Mouse (Mus musculus) left cerebral cortex, postnatal 14 days (tissue): ENCODE results near the gene Chd3. TPM values are rescaled to one million over a fixed set of nuclear protein-coding genes. Genes with fewer than 3 reads are reported as not detected.
"Not testable (repeated sequence)": the region's sequence is repeated elsewhere in the genome, so short reads cannot be mapped to it uniquely, and the experiment has no call there.

ENCODE experiments used
- DNase-seq, 2 experiments: peaks; one replicate each; pipeline ENCODE4 v3.0.0; 2021 to 2022; ENCODE audit warnings: low spot score in 2 of 2, mixed read lengths in 1 of 2
- intact Hi-C: fragments of 180-260 bp; cut with DNase I; formaldehyde crosslinking; loops from one replicate; pipeline ENCODE4 v1.15.1; 2025
- total RNA-seq, 2 experiments: library from RNA; stranded (reverse); gene quantifications; 2 replicates each; pipeline ENCODE4 v1.2.3; 2021

Gene Chd3
- total RNA-seq, 2 experiments from 2014 or later: 531 to 563 TPM

GRCm38 (mm10) chr11:69395634-69396373 is 26.6 kb upstream of the Chd3 start:
- intact Hi-C loops: loop anchor here (5.0 kb wide), 1 partner anchor 36 kb away; no protein-coding TSS in a partner anchor
- DNase-seq: peak; percentile 97 to 98

GRCm38 (mm10) chr11:69395235-69395633 is 26.0 kb upstream of the Chd3 start, which contains the start of the genes Naa38 and Cyb5d1:
Naa38 (plus strand) TSS chr11:69395487.
Cyb5d1 (minus strand) TSS chr11:69395631.
- intact Hi-C loops: loop anchor here (5.0 kb wide), 1 partner anchor 37 kb away; no protein-coding TSS in a partner anchor
- DNase-seq: peak; percentile 92 to 93

- not testable (repeated sequence) for DNase-seq
- intact Hi-C loops: loop anchor here (5.0 kb wide), 2 partner anchors 38 to 137 kb away; no protein-coding TSS in a partner anchor
These were observed 25.5 kb upstream of the Chd3 start for GRCm38 (mm10) chr11:69394591-69395167.

GRCm38 (mm10) chr11:69390400-69391034 is 21.3 kb upstream of the Chd3 start:
- intact Hi-C loops: loop anchor here (2.0 to 5.0 kb wide), 2 partner anchors 122 to 133 kb away; no protein-coding TSS in a partner anchor
- DNase-seq: peak; percentile 87

- intact Hi-C loops: loop anchor here (2.0 to 5.0 kb wide), 2 partner anchors 121 to 132 kb away; no protein-coding TSS in a partner anchor
- DNase-seq: peak in 1 of 2 experiments; percentile 61
These were observed 20.6 kb upstream of the Chd3 start for GRCm38 (mm10) chr11:69389531-69390399.

GRCm38 (mm10) chr11:69388680-69389079 is 19.5 kb upstream of the Chd3 start:
- no peak for DNase-seq
- intact Hi-C loops: no loop called here

- intact Hi-C loops: no loop called here
- no peak for DNase-seq
These were observed 17.6 kb upstream of the Chd3 start for GRCm38 (mm10) chr11:69386758-69387157.

- intact Hi-C loops: no loop called here
- DNase-seq: no peak
These were observed 15.8 kb upstream of the Chd3 start for GRCm38 (mm10) chr11:69384979-69385378.

GRCm38 (mm10) chr11:69382478-69383105 is 13.4 kb upstream of the Chd3 start:
- intact Hi-C loops: no loop called here
- DNase-seq: no peak

- intact Hi-C loops: no loop called here
These were observed 12.2 kb upstream of the Chd3 start for GRCm38 (mm10) chr11:69381356-69381755.

GRCm38 (mm10) chr11:69379600-69379999 is 10.4 kb upstream of the Chd3 start:
- intact Hi-C loops: no loop called here
- DNase-seq: no peak

More at GRCm38 (mm10) chr11:69381356-69381755, 12.2 kb upstream of the Chd3 start:
- no peak for DNase-seq

GRCm38 (mm10) chr11:69377766-69378165 is 8.6 kb upstream of the Chd3 start:
- intact Hi-C loops: no loop called here
- DNase-seq: no peak

GRCm38 (mm10) chr11:69375646-69376045 is 6.4 kb upstream of the Chd3 start:
- DNase-seq: no peak
- intact Hi-C loops: no loop called here

GRCm38 (mm10) chr11:69373223-69373965 is 4.2 kb upstream of the Chd3 start:
- intact Hi-C loops: no loop called here
- no peak for DNase-seq

GRCm38 (mm10) chr11:69372780-69373170 is 3.6 kb upstream of the Chd3 start:
- DNase-seq: no peak
- intact Hi-C loops: no loop called here

GRCm38 (mm10) chr11:69372056-69372779 is 3.0 kb upstream of the Chd3 start:
- DNase-seq: peak; percentile 66 to 71
- intact Hi-C loops: no loop called here

- intact Hi-C loops: no loop called here
- no peak for DNase-seq
These were observed 2.4 kb upstream of the Chd3 start for GRCm38 (mm10) chr11:69371601-69372000.
